Mouse (Mus musculus) liver, embryonic 14.5 days (tissue): ENCODE data around the gene Hprt. TPM values are rescaled to one million over a fixed set of nuclear protein-coding genes. Genes with fewer than 3 reads are reported as not detected.

Source experiments
- ATAC-seq: fragments of 200-750 bp; cut with Nextera tagmentation; 2 replicates; pipeline ENCODE4 v1.8.0; 2017; ENCODE audit warnings: moderate number of reproducible peaks, mild to moderate bottlenecking, moderate library complexity; ENCODE audit not compliant: insufficient read depth
- DNase-seq, 3 experiments: peaks; one replicate each; pipeline ENCODE4 v3.0.0-alpha.2; 2012 to 2013; ENCODE audit warnings: low read depth in 3 of 3, low spot score in 3 of 3
- H3K27ac ChIP-seq: fragments of 300-500 bp; sonication (generic); 2 replicates; pipeline ENCODE4 v1.5.1; 2014; ENCODE audit warnings: moderate library complexity, mild to moderate bottlenecking, control low read depth, inconsistent platforms
- H3K27me3 ChIP-seq: fragments of 300-500 bp; sonication (generic); 2 replicates; pipeline ENCODE4 v1.6.1; 2014; ENCODE audit warnings: mild to moderate bottlenecking, low read length, moderate library complexity; ENCODE audit not compliant: control insufficient read depth, insufficient read depth
- H3K36me3 ChIP-seq: fragments of 300-500 bp; sonication (generic); replicated peaks from 2 replicates; pipeline ENCODE4 v1.6.1; 2014; ENCODE audit warnings: low read depth; ENCODE audit not compliant: control insufficient read depth, insufficient read depth
- H3K4me1 ChIP-seq, 2 experiments: fragments of 200-500 bp in 1 of 2; fragments of 300-500 bp in 1 of 2; sonication (generic) in 1 of 2; replicated peaks; 2 replicates each; pipeline ENCODE4 v1.6.1; 2012 to 2014; ENCODE audit warnings: antibody characterized with exemption in 1 of 2, inconsistent platforms in 1 of 2, low read length in 1 of 2; ENCODE audit not compliant: control insufficient read depth in 2 of 2, insufficient read depth in 2 of 2
- H3K4me2 ChIP-seq: fragments of 300-500 bp; sonication (generic); 2 replicates; pipeline ENCODE4 v1.6.1; 2014; ENCODE audit warnings: low read depth, mild to moderate bottlenecking, control low read depth, moderate library complexity
- H3K4me3 ChIP-seq, 2 experiments: fragments of 200-500 bp in 1 of 2; fragments of 300-500 bp in 1 of 2; sonication (generic) in 1 of 2; 2 replicates each; pipeline ENCODE4 v1.5.1; 2012 to 2014; ENCODE audit warnings: low read depth in 2 of 2, low read length in 2 of 2, mild to moderate bottlenecking in 2 of 2, control low read depth in 1 of 2, inconsistent platforms in 1 of 2, moderate library complexity in 1 of 2; ENCODE audit not compliant: insufficient read depth in 1 of 2
- H3K9ac ChIP-seq: fragments of 300-500 bp; sonication (generic); replicated peaks from 2 replicates; pipeline ENCODE4 v1.6.1; 2014; ENCODE audit warnings: mild to moderate bottlenecking, control low read depth, moderate library complexity
- H3K9me3 ChIP-seq: fragments of 300-500 bp; sonication (generic); 2 replicates; pipeline ENCODE4 v1.6.1; 2016; ENCODE audit warnings: low read length, mixed read lengths; ENCODE audit not compliant: control insufficient read depth
- CTCF ChIP-seq: IDR thresholded peaks from 2 replicates; pipeline ENCODE4 v1.5.1; 2016; ENCODE audit warnings: antibody characterized with exemption, low read depth, control low read depth
- EP300 ChIP-seq: IDR thresholded peaks from 2 replicates; pipeline ENCODE4 v1.6.1; 2016; ENCODE audit warnings: antibody characterized with exemption, low read depth
- WGBS: fragments of 180-500 bp; shearing (Covaris S2); extraction: QIAGEN DNeasy Blood & Tissue Kit; methylation state at CpG from one replicate; pipeline ENCODE4 v1.1.7; 2014; ENCODE audit not compliant: insufficient replicate concordance; 5-methylcytosine and 5-hydroxymethylcytosine counted together
- polyA plus RNA-seq, 2 experiments: library from polyadenylated mRNA; depleted of rRNA in 1 of 2; stranded (reverse) in 1 of 2; unstranded in 1 of 2; fragments of >200 nt; fragmentation: Nextera tagmentation in 1 of 2; extraction: Ambion mirVana in 1 of 2; gene quantifications; 2 replicates each; pipeline versions ENCODE4 v1.2.1 to v1.2.3; 2012 to 2014

Hprt gene
- polyA plus RNA-seq, 2 experiments: 68.1 to 220 TPM

DNA sequence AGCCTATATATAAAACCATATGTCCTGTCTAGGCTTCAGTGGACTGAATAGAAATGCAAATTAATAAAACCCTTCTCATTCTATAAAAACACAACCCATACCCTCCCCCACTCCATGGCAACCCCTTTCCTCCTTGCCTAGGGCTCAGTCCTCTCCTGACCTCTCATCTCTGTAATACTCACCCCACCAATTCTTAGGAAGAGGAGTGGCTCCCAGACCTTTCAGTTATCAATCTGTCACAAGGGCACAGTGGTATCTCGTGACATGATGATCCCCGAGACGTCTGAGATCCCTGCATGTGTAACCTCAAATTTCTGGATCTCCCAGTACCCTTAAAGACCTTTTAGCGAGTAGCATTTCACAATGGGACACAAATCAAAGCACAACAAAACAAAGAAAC is 61.3 kb downstream of the Hprt start:
- DNase-seq: no peak
- Histone ChIP-seq H3K4me3 (no peak overlapping the region), H3K9me3 (no peaks in the 10 kb centered on the region), H3K4me1 (peaks cover 0 to 5% of the 10 kb centered on the region in 2 experiments; a peak in 2 of 4 replicates), H3K36me3 (no peaks in the 10 kb centered on the region), H3K27ac (no peak overlapping the region), H3K27me3 (no peaks in the 10 kb centered on the region), H3K9ac (no peak overlapping the region), H3K4me2 (no peak overlapping the region)
- TF ChIP-seq EP300 (no peak), CTCF (no peak)
- 14% methylated on average over 4 of the region's 4 CpGs for WGBS
- no peak for ATAC-seq

DNA sequence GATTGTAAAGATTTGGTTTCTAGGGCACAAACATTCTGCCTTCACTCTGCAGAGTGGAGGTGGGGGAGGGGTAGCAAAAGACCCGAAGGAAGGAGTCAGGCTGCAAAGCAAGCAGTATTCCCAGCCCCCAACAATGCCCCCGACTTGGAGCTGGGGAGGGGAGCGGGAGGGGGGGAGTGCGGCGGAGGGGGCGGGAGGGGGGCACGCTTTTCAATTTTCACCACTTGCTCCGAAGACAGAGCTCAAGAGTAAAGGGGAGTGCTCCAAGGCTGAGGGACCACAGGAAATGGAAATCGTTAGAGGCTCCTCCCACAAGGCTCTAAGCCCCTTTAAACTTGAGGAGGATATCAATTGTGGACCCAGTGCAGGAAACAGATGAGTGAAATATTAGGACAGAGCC is 62.4 kb downstream of the Hprt start:
- TF ChIP-seq EP300 (no peak), CTCF (no peak)
- H3K4me3 ChIP-seq: 0 out of 4 replicates have a peak overlapping the region, but pooled peaks of 1 of the 2 experiments have one; percentile 9
- no peak for ATAC-seq
- no peaks in the 10 kb centered on the region for H3K9me3 ChIP-seq
- H3K27me3 ChIP-seq: no peaks in the 10 kb centered on the region
- no peak overlapping the region; the same call in 1 of the 2 replicates for H3K9ac ChIP-seq
- peaks cover 0 to 5% of the 10 kb centered on the region in 2 experiments; a peak in 2 of 4 replicates for H3K4me1 ChIP-seq
- H3K36me3 ChIP-seq: no peaks in the 10 kb centered on the region
- peak overlapping the region; percentile 40 for H3K4me2 ChIP-seq
- 5% methylated on average over 9 of the region's 9 CpGs for WGBS
- DNase-seq: no peak
- H3K27ac ChIP-seq: no peak overlapping the region

DNA sequence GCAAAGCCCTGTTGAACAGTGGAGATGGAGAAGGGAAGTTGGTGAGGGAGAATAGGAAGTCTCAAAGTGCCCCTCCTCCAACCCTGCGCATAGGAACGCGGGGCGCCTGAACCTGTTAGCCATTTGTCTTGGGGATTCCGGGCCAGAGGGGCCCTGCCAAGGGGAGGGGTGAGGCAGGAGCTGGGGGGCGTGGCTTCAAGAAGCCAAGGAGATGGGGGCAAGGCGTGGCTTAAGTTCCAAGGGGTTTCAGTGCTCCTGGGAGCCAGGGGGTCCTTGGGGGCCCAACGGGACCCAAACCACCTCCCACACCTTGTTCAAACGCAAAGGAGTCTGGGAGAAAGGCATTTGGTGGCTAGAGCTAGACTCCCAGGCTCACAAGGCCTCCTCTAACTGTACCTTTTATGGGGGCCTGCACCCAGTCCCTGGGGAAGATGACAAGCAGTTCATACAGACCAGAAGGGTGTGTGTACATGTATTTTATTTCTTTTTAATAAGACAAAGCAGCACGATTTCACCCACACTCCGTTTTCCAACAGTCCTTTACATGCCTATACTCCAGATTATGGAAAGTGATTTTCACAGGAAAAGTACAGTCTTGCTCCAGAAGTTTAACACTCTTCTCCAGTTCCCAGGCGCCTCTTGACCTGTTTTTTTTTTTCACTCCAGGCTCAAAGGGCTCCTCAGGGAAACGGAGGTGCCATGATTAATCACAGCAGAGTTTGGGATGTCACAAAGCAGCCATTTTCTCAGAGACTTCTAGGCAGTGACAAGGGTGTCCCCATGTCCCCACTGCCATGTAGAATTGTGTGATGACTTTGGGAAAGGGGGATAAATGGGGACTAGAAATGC is 64.9 kb downstream of the Hprt start:
- Histone ChIP-seq H3K36me3 (no peaks in the 10 kb centered on the region), H3K9ac (no peak overlapping the region; the same call in 1 of the 2 replicates), H3K9me3 (no peaks in the 10 kb centered on the region), H3K4me2 (peak overlapping the region; percentile 51), H3K27ac (no peak overlapping the region), H3K4me3 (peak overlapping the region in 1 of 2 experiments; percentile 18; a peak in 1 of 4 replicates), H3K4me1 (peaks cover 0 to 5% of the 10 kb centered on the region in 2 experiments; a peak in 2 of 4 replicates), H3K27me3 (peaks cover 3% of the 10 kb centered on the region)
- ATAC-seq: 0 out of 2 replicates have a peak, but pooled peaks have one; percentile 12
- TF ChIP-seq CTCF (no peak), EP300 (no peak)
- 9% methylated on average over 13 of the region's 13 CpGs for WGBS
- DNase-seq: peak in 2 of 3 experiments; percentile 17 to 31

DNA sequence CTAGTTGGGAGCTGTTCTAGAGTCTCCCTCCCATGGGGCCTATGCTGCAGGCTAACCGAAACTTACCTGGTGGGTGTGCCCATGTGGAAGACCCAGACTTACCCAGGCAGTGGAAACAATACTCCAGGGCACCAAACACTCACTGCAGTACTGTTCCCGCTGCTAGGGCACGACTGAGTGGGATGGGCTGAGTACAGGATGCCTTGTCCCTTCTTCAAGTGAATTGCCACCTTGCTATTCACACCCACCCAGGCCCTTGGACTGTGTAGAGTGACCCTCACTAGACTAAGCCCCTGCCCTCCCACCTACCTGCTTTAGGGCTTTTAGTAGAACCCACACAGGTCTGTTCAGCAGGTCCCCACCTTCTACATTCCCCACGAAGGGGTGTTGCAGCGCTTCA is 65.9 kb downstream of the Hprt start:
- peaks cover 0 to 8% of the 10 kb centered on the region in 2 experiments; a peak in 2 of 4 replicates for H3K4me1 ChIP-seq
- no peak overlapping the region for H3K4me2 ChIP-seq
- H3K9me3 ChIP-seq: no peaks in the 10 kb centered on the region
- no peak overlapping the region for H3K4me3 ChIP-seq
- no peak overlapping the region for H3K27ac ChIP-seq
- TF ChIP-seq EP300: no peak
- no peak for TF ChIP-seq CTCF
- DNase-seq (no peak), ATAC-seq (no peak)
- H3K9ac ChIP-seq: no peak overlapping the region
- no peaks in the 10 kb centered on the region for H3K36me3 ChIP-seq
- WGBS: 58% methylated on average over 5 of the region's 5 CpGs
- H3K27me3 ChIP-seq: peaks cover 12% of the 10 kb centered on the region

DNA sequence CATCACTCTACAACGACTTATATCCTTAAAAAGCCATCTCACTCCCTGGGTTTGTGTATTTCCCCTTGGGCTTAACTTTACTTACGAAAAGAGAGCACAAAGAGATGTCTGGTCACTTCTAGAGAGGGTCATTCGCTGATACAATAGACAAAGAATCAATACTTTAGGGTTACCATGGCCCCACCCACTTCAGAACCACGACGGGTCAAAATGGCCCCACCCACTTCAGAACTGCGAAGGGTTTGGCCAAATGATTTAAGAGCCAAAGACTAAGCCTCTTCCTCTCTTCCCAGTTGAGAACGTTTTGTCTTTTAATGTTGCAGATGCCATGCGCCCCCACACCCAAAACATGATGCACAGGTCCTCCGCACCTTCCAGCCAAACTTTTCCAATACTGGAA is 67.8 kb downstream of the Hprt start:
- Histone ChIP-seq H3K27ac (no peak overlapping the region), H3K9ac (peak overlapping the region; percentile 76), H3K4me1 (peaks cover 0 to 6% of the 10 kb centered on the region in 2 experiments; a peak in 2 of 4 replicates), H3K4me2 (peak overlapping the region; percentile 81), H3K36me3 (no peaks in the 10 kb centered on the region), H3K4me3 (peak overlapping the region; percentile 68 to 72), H3K9me3 (no peaks in the 10 kb centered on the region), H3K27me3 (peaks cover 21% of the 10 kb centered on the region)
- TF ChIP-seq CTCF (no peak), EP300 (no peak)
- DNase-seq (peak in 1 of 3 experiments; percentile 29), ATAC-seq (no peak)
- WGBS: 10% methylated on average over 9 of the region's 9 CpGs
